8 mouse cellular contexts compared by ENCODE assay signal in the genomic region with DNA sequence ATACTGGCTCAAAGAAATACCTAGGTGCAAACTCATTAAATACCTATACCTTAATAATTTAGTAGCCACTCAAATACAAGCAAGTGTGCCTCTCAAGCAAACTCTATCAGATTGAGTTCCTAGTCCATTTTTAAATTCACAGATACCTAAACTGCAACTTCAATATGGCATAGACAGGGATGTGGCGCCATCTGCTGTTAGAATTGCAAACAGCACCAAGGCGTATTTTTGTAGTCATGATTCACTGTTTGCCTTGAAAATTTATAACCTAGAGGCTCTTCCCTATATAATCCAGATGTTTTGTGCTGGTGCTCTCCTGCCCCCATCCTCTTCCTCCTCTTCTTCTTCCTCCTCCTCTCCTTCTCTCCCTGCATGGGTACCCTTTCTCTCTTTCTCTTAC. TPM values are rescaled to one million over a fixed set of nuclear protein-coding genes. Genes with fewer than 3 reads are reported as not detected.
A peak's percentile ranks its signal among the peaks of the same experiment; 100 is the strongest.
DNase-seq lines count a peak whose midpoint lies in the region; ATAC-seq lines count a peak whose summit lies in the region.

No protein-coding gene starts in this region.

- no peaks in the 10 kb centered on the region for H3K9me3 ChIP-seq in kidney, embryonic 16.5 days (ENCODE audit: low read length)
- no peaks in the 10 kb centered on the region for H3K9me3 ChIP-seq in limb, embryonic 10.5 days (replicated peaks)

- H3K27me3 ChIP-seq in kidney, embryonic 16.5 days (ENCODE audit: insufficient read depth, low read length) = no peaks in the 10 kb centered on the region
- H3K27me3 ChIP-seq in limb, embryonic 10.5 days (ENCODE audit: low read depth, poor library complexity, severe bottlenecking) = no peaks in the 10 kb centered on the region

- no peak overlapping the region for H3K4me2 ChIP-seq in kidney, embryonic 16.5 days (replicated peaks; ENCODE audit: low read depth, low read length)

- no peak overlapping the region for H3K27ac ChIP-seq in kidney, embryonic 16.5 days (ENCODE audit: low read length)
- no peak overlapping the region for H3K27ac ChIP-seq in limb, embryonic 10.5 days

- H3K4me3 ChIP-seq in kidney, embryonic 16.5 days (ENCODE audit: low read length) = no peak overlapping the region
- no peak overlapping the region for H3K4me3 ChIP-seq in limb, embryonic 10.5 days

- no peak for ATAC-seq in kidney, embryonic 16.5 days (ENCODE audit: low FRiP score, low TSS enrichment)

- no peaks in the 10 kb centered on the region for H3K36me3 ChIP-seq in kidney, embryonic 16.5 days (ENCODE audit: insufficient read depth, low read length)
- peaks cover 1% of the 10 kb centered on the region; the same call in 1 of the 2 replicates for H3K36me3 ChIP-seq in limb, embryonic 10.5 days

- whole genome bisulfite sequencing in kidney, embryonic 16.5 days = 0% methylated on average over 2 of the region's 2 CpGs
- WGBS in limb, embryonic 10.5 days = 5% methylated on average over 2 of the region's 2 CpGs

- peak; percentile 44 for DNase-seq in kidney, adult 11 months
- peak; percentile 76 for DNase-seq in adrenal gland, adult 2 months
- DNase-seq in embryo, embryonic 11 days = peak; percentile 75
- DNase-seq in hindlimb bud, embryonic 11.5 days (ENCODE audit: extremely low spot score, low read depth, low spot score) = peak; percentile 77
- DNase-seq in limb, embryonic 10.5 days (ENCODE audit: low spot score) = peak; percentile 89
- peak; percentile 48 for DNase-seq in retina, adult 2 months (ENCODE audit: low read depth, low spot score)
- peak; percentile 80 for DNase-seq in thymus, postnatal 25 days

- H3K4me1 ChIP-seq in kidney, embryonic 16.5 days (ENCODE audit: insufficient read depth, low read length) = peaks cover 12% of the 10 kb centered on the region
- peaks cover 16% of the 10 kb centered on the region for H3K4me1 ChIP-seq in limb, embryonic 10.5 days

- H3K9ac ChIP-seq in kidney, embryonic 16.5 days (replicated peaks; ENCODE audit: low read length) = no peak overlapping the region

RNA-seq across cellular contexts. Expression of a gene that starts 2.1 kb away (rescaled TPM):
- 7.7 and 8.4 TPM in 2 replicates for polyA plus RNA-seq in kidney, embryonic 16.5 days (2015; fragmentation: Nextera tagmentation; extraction: Ambion mirVana)
- total RNA-seq in adrenal gland, adult 2 months (2021) = 1 to 10 TPM; 3.4 to 6.4 TPM
- polyA plus RNA-seq in adrenal gland, adult 2 months (2012; rRNA removed) = 3.5 and 3.9 TPM in 2 replicates
- 9.5 and 11.7 TPM in 2 replicates for polyA plus RNA-seq in limb, embryonic 10.5 days (2016; fragmentation: Nextera tagmentation; extraction: Ambion mirVana)

RNA-seq across cellular contexts. Expression of a gene that starts 41.6 kb away (rescaled TPM):
- polyA plus RNA-seq in kidney, embryonic 16.5 days (2015; fragmentation: Nextera tagmentation; extraction: Ambion mirVana) = 3.4 and 3.9 TPM in 2 replicates
- total RNA-seq in adrenal gland, adult 2 months (2021) = 1 to 10 TPM; 1.9 to 3.1 TPM
- polyA plus RNA-seq in adrenal gland, adult 2 months (2012; rRNA removed) = 9.9 and 11.0 TPM in 2 replicates
- 4.8 and 8.4 TPM in 2 replicates for polyA plus RNA-seq in limb, embryonic 10.5 days (2016; fragmentation: Nextera tagmentation; extraction: Ambion mirVana)

RNA-seq across cellular contexts. Expression of a gene that starts 52.6 kb away (rescaled TPM):
- 9.9 and 10.7 TPM in 2 replicates for polyA plus RNA-seq in kidney, embryonic 16.5 days (2015; fragmentation: Nextera tagmentation; extraction: Ambion mirVana)
- 10 to 100 TPM; 43.3 to 94.2 TPM for total RNA-seq in adrenal gland, adult 2 months (2021)
- 25.1 and 25.5 TPM in 2 replicates for polyA plus RNA-seq in adrenal gland, adult 2 months (2012; rRNA removed)
- polyA plus RNA-seq in limb, embryonic 10.5 days (2016; fragmentation: Nextera tagmentation; extraction: Ambion mirVana) = 8.1 and 8.4 TPM in 2 replicates
